Mouse (Mus musculus) intestine, postnatal 0 days (tissue): ENCODE measurements around the gene Cd247. TPM values are rescaled to one million over a fixed set of nuclear protein-coding genes. Genes with fewer than 3 reads are reported as not detected.

Source experiments
- ATAC-seq: fragments of 200-750 bp; cut with Nextera tagmentation; 2 replicates; pipeline ENCODE4 v1.8.0; 2017; ENCODE audit warnings: mild to moderate bottlenecking, moderate TSS enrichment, moderate library complexity
- H3K27ac ChIP-seq: fragments of 300-500 bp; sonication (generic); 2 replicates; pipeline ENCODE4 v1.5.1; 2014; ENCODE audit warnings: mild to moderate bottlenecking, low read depth, low read length, moderate library complexity
- H3K27me3 ChIP-seq: fragments of 300-500 bp; sonication (generic); replicated peaks from 2 replicates; pipeline ENCODE4 v1.6.1; 2014; ENCODE audit warnings: low read length, mixed read lengths; ENCODE audit not compliant: control insufficient read depth, insufficient read depth
- H3K36me3 ChIP-seq: fragments of 300-500 bp; sonication (generic); 2 replicates; pipeline ENCODE4 v1.6.1; 2014; ENCODE audit warnings: mild to moderate bottlenecking, moderate library complexity; ENCODE audit not compliant: control insufficient read depth, insufficient read depth
- H3K4me1 ChIP-seq: fragments of 300-500 bp; sonication (generic); replicated peaks from 2 replicates; pipeline ENCODE4 v1.6.1; 2014; ENCODE audit warnings: antibody characterized with exemption, low read length, mixed read lengths; ENCODE audit not compliant: control insufficient read depth, insufficient read depth
- H3K4me2 ChIP-seq: fragments of 300-500 bp; sonication (generic); replicated peaks from 2 replicates; pipeline ENCODE4 v1.6.1; 2014; ENCODE audit warnings: low read depth, mild to moderate bottlenecking, moderate library complexity
- H3K4me3 ChIP-seq: fragments of 300-500 bp; sonication (generic); 2 replicates; pipeline ENCODE4 v1.5.1; 2014; ENCODE audit warnings: low read depth, low read length
- H3K9ac ChIP-seq: fragments of 300-500 bp; sonication (generic); 2 replicates; pipeline ENCODE4 v1.6.1; 2014; ENCODE audit warnings: mild to moderate bottlenecking, low read depth, low read length
- H3K9me3 ChIP-seq: fragments of 300-500 bp; sonication (generic); 2 replicates; pipeline ENCODE4 v1.6.1; 2016; ENCODE audit warnings: mixed run types; ENCODE audit not compliant: control insufficient read depth
- CTCF ChIP-seq: sonication (generic); IDR thresholded peaks from 2 replicates; pipeline ENCODE4 v1.5.1; 2016; ENCODE audit warnings: low read depth, mild to moderate bottlenecking, control low read depth, antibody characterized with exemption, moderate library complexity
- WGBS: fragments of 180-500 bp; shearing (Covaris S2); extraction: QIAGEN DNeasy Blood & Tissue Kit; methylation state at CpG from one replicate; pipeline ENCODE4 v1.1.7; 2014; 5-methylcytosine and 5-hydroxymethylcytosine counted together
- polyA plus RNA-seq: library from polyadenylated mRNA; unstranded; fragments of >200 nt; fragmentation: Nextera tagmentation; extraction: Ambion mirVana; gene quantifications from 2 replicates; pipeline ENCODE4 v1.2.1, GENCODE M21; 2015

Cd247 gene
- polyA plus RNA-seq, 1 experiment from 2014 or later, result 0.50 TPM

- no peak for TF ChIP-seq CTCF
- WGBS, result 54% methylated on average over 14 of the region's 14 CpGs
- no peak for ATAC-seq
- Histone ChIP-seq H3K27me3 (no peaks in the 10 kb centered on the region), H3K4me1 (no peaks in the 10 kb centered on the region), H3K4me2 (no peak overlapping the region; the same call in 1 of the 2 replicates), H3K9me3 (no peaks in the 10 kb centered on the region), H3K9ac (no peak overlapping the region), H3K4me3 (no peak overlapping the region), H3K36me3 (no peaks in the 10 kb centered on the region), H3K27ac (no peak overlapping the region)
Measured at GRCm38 (mm10) chr1:165814521-165815278, 26.2 kb downstream of the Cd247 start.

GRCm38 (mm10) chr1:165816391-165816790 lies 27.9 kb downstream of the Cd247 start:
- Histone ChIP-seq H3K4me1 (no peaks in the 10 kb centered on the region), H3K9ac (no peak overlapping the region), H3K9me3 (no peaks in the 10 kb centered on the region), H3K36me3 (no peaks in the 10 kb centered on the region), H3K27ac (no peak overlapping the region), H3K4me2 (no peak overlapping the region), H3K27me3 (no peaks in the 10 kb centered on the region), H3K4me3 (no peak overlapping the region)
- no peak for ATAC-seq
- 72% methylated on average over 9 of the region's 9 CpGs for WGBS
- no peak for TF ChIP-seq CTCF

GRCm38 (mm10) chr1:165817264-165817663 lies 28.8 kb downstream of the Cd247 start:
- H3K4me3 ChIP-seq, result no peak overlapping the region
- H3K27me3 ChIP-seq, result no peaks in the 10 kb centered on the region
- no peaks in the 10 kb centered on the region for H3K36me3 ChIP-seq
- ATAC-seq, result no peak
- H3K9ac ChIP-seq, result no peak overlapping the region
- H3K27ac ChIP-seq, result no peak overlapping the region
- H3K9me3 ChIP-seq, result no peaks in the 10 kb centered on the region
- no peak overlapping the region for H3K4me2 ChIP-seq
- H3K4me1 ChIP-seq, result no peaks in the 10 kb centered on the region
- WGBS, result 19% methylated on average over 9 of the region's 9 CpGs
- TF ChIP-seq CTCF, result no peak

DNA sequence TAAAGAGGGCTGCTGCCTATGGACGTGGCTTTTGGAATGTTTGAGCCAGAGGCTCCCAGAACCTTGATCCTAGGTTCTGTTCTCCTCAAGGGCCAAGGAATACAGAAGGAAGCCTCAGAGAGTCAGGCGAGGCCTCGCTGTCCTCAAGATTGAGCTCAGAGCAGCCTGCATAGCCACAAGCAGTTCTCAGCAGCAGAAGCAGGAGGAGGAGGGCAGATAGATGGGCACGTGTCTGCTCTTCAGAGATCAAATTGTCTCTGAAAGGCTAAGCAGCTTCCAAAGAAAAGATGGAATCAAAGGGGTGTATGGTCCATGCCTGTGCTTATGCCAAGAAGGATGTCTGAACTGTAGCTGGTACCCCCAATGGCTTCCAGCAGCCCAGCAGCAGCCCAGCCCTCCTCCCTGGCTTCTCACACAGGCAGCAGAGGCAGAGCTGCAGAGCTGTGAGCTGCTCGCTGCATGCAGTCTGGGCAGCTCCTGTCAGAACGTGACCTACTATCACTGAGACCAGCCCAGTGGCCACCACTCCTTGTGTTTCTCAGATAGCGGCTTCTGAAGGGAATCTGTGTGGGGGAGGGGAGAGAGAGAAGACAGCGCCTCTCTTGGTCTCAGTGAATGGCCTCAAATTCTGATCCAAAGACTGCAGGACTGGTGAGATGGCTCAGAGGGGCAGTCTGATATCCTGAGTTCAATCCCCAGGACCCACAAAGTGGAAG lies 29.8 kb downstream of the Cd247 start:
- ATAC-seq, result no peak
- H3K36me3 ChIP-seq, result no peaks in the 10 kb centered on the region
- TF ChIP-seq CTCF, result no peak
- no peaks in the 10 kb centered on the region for H3K9me3 ChIP-seq
- no peak overlapping the region for H3K4me2 ChIP-seq
- H3K9ac ChIP-seq, result no peak overlapping the region
- no peaks in the 10 kb centered on the region for H3K27me3 ChIP-seq
- 57% methylated on average over 8 of the region's 8 CpGs for WGBS
- no peak overlapping the region for H3K4me3 ChIP-seq
- no peaks in the 10 kb centered on the region for H3K4me1 ChIP-seq
- H3K27ac ChIP-seq, result no peak overlapping the region

DNA sequence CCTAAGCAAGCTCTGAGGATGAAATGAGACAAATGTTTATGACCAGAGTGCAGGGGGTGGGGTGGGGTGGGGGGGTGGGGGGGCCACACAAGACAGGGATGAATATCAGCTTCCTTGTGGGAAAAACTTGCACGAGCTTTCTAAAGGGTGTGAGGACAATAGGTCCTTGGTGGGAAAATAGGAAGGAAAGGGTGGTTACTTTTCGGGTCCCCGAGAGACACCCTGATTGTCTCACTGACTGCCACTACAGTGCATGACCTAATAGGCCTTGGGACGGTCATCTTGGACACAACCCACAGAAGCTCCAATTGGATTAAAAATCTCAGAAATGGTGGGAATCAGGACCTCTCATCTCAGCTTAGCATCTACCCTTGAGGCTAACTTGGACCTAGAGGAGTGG lies 30.7 kb downstream of the Cd247 start:
- Histone ChIP-seq H3K27me3 (no peaks in the 10 kb centered on the region), H3K27ac (no peak overlapping the region), H3K4me3 (no peak overlapping the region), H3K4me1 (no peaks in the 10 kb centered on the region), H3K36me3 (no peaks in the 10 kb centered on the region), H3K4me2 (no peak overlapping the region), H3K9me3 (no peaks in the 10 kb centered on the region), H3K9ac (no peak overlapping the region)
- ATAC-seq, result no peak
- WGBS, result 73% methylated on average over 4 of the region's 4 CpGs
- TF ChIP-seq CTCF, result no peak

- Histone ChIP-seq H3K27me3 (no peaks in the 10 kb centered on the region), H3K4me2 (no peak overlapping the region), H3K9ac (no peak overlapping the region), H3K4me3 (no peak overlapping the region), H3K4me1 (no peaks in the 10 kb centered on the region), H3K9me3 (no peaks in the 10 kb centered on the region), H3K27ac (no peak overlapping the region), H3K36me3 (no peaks in the 10 kb centered on the region)
- WGBS, result 87% methylated on average over 2 of the region's 2 CpGs
- no peak for ATAC-seq
- no peak for TF ChIP-seq CTCF
Measured at GRCm38 (mm10) chr1:165822031-165822430, 33.5 kb downstream of the Cd247 start.
